Mouse (Mus musculus) MEL (cell line): ENCODE results near the gene Rtn4rl2.

Experiments used
- CHD2 ChIP-seq: IDR thresholded peaks from 2 replicates; pipeline ENCODE4 v1.6.1; 2011; ENCODE audit warnings: low read length, improper control_type of control experiment
- CTCF ChIP-seq, 3 experiments: IDR thresholded peaks in 2 of 3; conservative IDR thresholded peaks in 1 of 3; 2 replicates each; pipeline ENCODE4 v1.5.1; 2011 to 2012; ENCODE audit warnings: low read length in 3 of 3, low read depth in 2 of 3, mild to moderate bottlenecking in 2 of 3, improper control_type of control experiment in 1 of 3, inconsistent platforms in 1 of 3, mixed read lengths in 1 of 3, moderate library complexity in 1 of 3; ENCODE audit not compliant: control insufficient read depth in 1 of 3, insufficient read depth in 1 of 3, poor library complexity in 1 of 3, severe bottlenecking in 1 of 3
- EP300 ChIP-seq, 2 experiments: IDR thresholded peaks; 2 replicates each; pipeline ENCODE4 v1.6.1; 2011; ENCODE audit warnings: improper control_type of control experiment in 2 of 2, low read length in 2 of 2, low read depth in 1 of 2, mild to moderate bottlenecking in 1 of 2
- GABPA ChIP-seq: IDR thresholded peaks from 2 replicates; pipeline ENCODE4 v1.6.1; 2012; ENCODE audit warnings: low read depth, mild to moderate bottlenecking, inconsistent platforms, low read length, improper control_type of control experiment, moderate library complexity
- GATA1 ChIP-seq: IDR thresholded peaks from 2 replicates; pipeline ENCODE4 v1.6.1; 2011; ENCODE audit warnings: low read depth, low read length, improper control_type of control experiment
- MAFK ChIP-seq: IDR thresholded peaks from 2 replicates; pipeline ENCODE4 v1.6.1; 2011; ENCODE audit warnings: low read depth, mild to moderate bottlenecking, low read length, improper control_type of control experiment, borderline replicate concordance
- MAX ChIP-seq: IDR thresholded peaks from 2 replicates; pipeline ENCODE4 v1.6.1; 2011; ENCODE audit warnings: low read length, improper control_type of control experiment
- MYB ChIP-seq: IDR thresholded peaks from 2 replicates; pipeline ENCODE4 v1.6.1; 2011; ENCODE audit warnings: mild to moderate bottlenecking, low read depth, low read length, improper control_type of control experiment
- POLR2A ChIP-seq, 2 experiments: IDR thresholded peaks; 2 replicates each; pipeline ENCODE4 v1.6.1; 2011 to 2012; ENCODE audit warnings: low read length in 2 of 2, mild to moderate bottlenecking in 2 of 2, control low read depth in 1 of 2, improper control_type of control experiment in 1 of 2, low read depth in 1 of 2, moderate library complexity in 1 of 2; ENCODE audit not compliant: control insufficient read depth in 1 of 2, insufficient read depth in 1 of 2, poor library complexity in 1 of 2
- POLR2AphosphoS2 ChIP-seq: IDR thresholded peaks from 2 replicates; pipeline ENCODE4 v1.6.1; 2011; ENCODE audit warnings: low read length, improper control_type of control experiment
- SMC3 ChIP-seq: IDR thresholded peaks from 2 replicates; pipeline ENCODE4 v1.6.1; 2011; ENCODE audit warnings: low read depth, low read length, improper control_type of control experiment
- UBTF ChIP-seq: IDR thresholded peaks from 2 replicates; pipeline ENCODE4 v1.6.1; 2012; ENCODE audit warnings: low read depth, mild to moderate bottlenecking, inconsistent platforms, low read length, improper control_type of control experiment, moderate library complexity, borderline replicate concordance; ENCODE audit not compliant: insufficient read depth
- USF1 ChIP-seq: IDR thresholded peaks from 2 replicates; pipeline ENCODE4 v1.6.1; 2014; ENCODE audit warnings: low read depth, mild to moderate bottlenecking, inconsistent platforms, low read length, improper control_type of control experiment, moderate library complexity
- ZMIZ1 ChIP-seq: IDR thresholded peaks from 2 replicates; pipeline ENCODE4 v1.6.1; 2012; ENCODE audit warnings: low read depth, mild to moderate bottlenecking, inconsistent platforms, low read length, improper control_type of control experiment, moderate library complexity

DNA sequence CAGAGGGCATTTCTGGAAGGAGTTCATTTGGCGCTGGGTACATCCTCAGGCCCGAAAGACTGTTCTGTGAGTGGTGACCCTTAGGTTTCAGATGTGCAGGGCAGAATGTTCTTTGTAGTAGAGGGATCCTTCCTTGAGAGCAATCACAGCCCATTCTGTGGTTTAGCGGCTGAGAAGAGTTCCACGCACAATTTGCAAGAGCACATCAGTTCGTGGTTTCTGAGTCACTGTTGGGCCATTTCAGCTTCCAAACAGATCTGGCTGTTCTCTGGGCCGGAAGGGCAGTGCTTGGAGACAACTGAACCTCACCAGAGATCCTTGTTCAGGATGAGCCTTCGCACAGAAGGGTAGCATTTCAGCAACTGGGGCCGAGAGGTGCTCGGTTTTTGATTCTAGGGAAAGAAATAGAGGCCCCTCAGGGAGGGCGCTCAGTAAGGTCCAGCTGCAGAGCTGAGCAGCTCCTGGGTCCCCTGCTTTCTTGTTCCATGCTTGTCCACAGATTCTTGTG is 33.1 kb upstream of the Rtn4rl2 start:
- TF ChIP-seq EP300 (IDR thresholded peaks at IDR 0.05; ENCODE audit: low read depth in 1 of 2, low read length in 2 of 2) (no peak), CHD2 (no peak), POLR2AphosphoS2 (no peak), CTCF (IDR thresholded peaks at IDR 0.05 in 2 of 3, conservative IDR thresholded peaks at IDR 0.05 in 1 of 3; ENCODE audit: control insufficient read depth in 1 of 3, insufficient read depth in 1 of 3, low read depth in 2 of 3, low read length in 3 of 3, poor library complexity in 1 of 3, severe bottlenecking in 1 of 3) (no peak), USF1 (no peak), SMC3 (no peak), POLR2A (IDR thresholded peaks at IDR 0.05; ENCODE audit: control insufficient read depth in 1 of 2, insufficient read depth in 1 of 2, low read depth in 1 of 2, low read length in 2 of 2, poor library complexity in 1 of 2) (no peak), UBTF (no peak), GABPA (no peak), MAFK (no peak), GATA1 (no peak), MAX (no peak), ZMIZ1 (no peak), MYB (no peak)
